Mouse (Mus musculus): Measurements from ENCODE around the gene Olfr1109. TPM values are rescaled to one million over a fixed set of nuclear protein-coding genes. Genes with fewer than 3 reads are reported as not detected.

The Olfr1109 gene
- not detected in 2 replicates for polyA plus RNA-seq (2012; ENCODE audit: insufficient read depth, low replicate concordance)

DNA sequence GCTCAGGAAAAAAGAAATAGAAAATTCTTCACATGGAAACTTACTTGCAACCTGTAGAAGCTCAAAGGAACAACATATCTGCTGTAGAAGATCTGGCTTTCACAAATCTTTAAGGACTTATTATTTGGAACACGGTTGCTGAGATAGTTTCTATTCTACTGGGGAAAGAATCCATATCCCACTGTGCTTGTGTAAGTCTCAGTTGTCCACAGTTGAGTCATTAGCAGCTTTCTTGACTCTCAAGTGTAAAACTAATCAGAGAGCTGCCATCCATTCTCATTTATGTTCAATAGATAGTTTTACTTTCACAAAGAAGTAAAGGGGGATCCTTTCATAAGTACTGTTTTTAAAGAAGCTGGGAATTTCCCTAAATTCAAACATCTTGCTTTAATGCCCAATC, at the start of gene Olfr1109:
Gene Olfr1109, minus strand, starts transcription at position 101 of the 400 bp plus-strand sequence.
- Histone ChIP-seq H3K36me3 (replicated peaks; ENCODE audit: low read length) (no peaks in the 10 kb centered on the region), H3K9me3 (no peaks in the 10 kb centered on the region), H3K4me1 (no peaks in the 10 kb centered on the region), H3K4me3 (replicated peaks) (no peak within 1 kb of the TSS), H3K27me3 (replicated peaks) (no peaks in the 10 kb centered on the region)
- no peak for TF ChIP-seq GATA1 (IDR thresholded peaks at IDR 0.05; ENCODE audit: borderline replicate concordance, low read length)
- no peak for TF ChIP-seq FLI1 (IDR thresholded peaks at IDR 0.05; ENCODE audit: low read length)

- Histone ChIP-seq H3K9me3 (no peaks in the 10 kb centered on the region), H3K27me3 (replicated peaks) (no peaks in the 10 kb centered on the region), H3K36me3 (replicated peaks; ENCODE audit: low read length) (no peaks in the 10 kb centered on the region), H3K4me3 (replicated peaks) (no peak within 1 kb of the TSS), H3K4me1 (no peaks in the 10 kb centered on the region)
- TF ChIP-seq GATA1 (IDR thresholded peaks at IDR 0.05; ENCODE audit: borderline replicate concordance, low read length) (no peak), FLI1 (IDR thresholded peaks at IDR 0.05; ENCODE audit: low read length) (no peak)
Measured at GRCm38 (mm10) chr2:87140200-87140599, 44.4 kb upstream of the Olfr1109 start, which contains the start of gene Olfr1110. TSS of gene Olfr1110 (minus strand) at chr2:87140300.

DNA sequence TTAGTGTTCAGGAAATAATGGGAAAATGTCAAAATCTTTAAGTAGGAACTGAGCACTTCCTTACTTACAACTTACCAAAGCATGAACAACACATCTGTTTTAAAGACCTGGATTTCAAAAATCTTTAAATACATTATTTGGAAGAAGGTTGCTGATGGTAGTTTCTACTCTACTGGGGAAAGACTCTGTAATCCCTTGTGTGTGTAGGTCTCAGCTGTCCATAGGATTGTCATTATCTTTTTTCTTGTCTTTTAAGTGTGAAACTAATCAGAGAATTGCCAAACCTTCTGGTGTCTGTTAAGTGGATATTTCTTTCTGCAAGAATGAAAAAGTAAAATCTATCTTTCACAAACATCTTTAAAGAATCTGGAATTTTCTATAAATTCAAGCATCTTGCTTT, 18.7 kb upstream of the Olfr1109 start, which contains the start of gene Olfr259:
Gene Olfr259, minus strand, starts transcription at position 101 of the 400 bp plus-strand sequence.
- no peaks in the 10 kb centered on the region for H3K36me3 ChIP-seq (replicated peaks; ENCODE audit: low read length)
- no peak for TF ChIP-seq FLI1 (IDR thresholded peaks at IDR 0.05; ENCODE audit: low read length)
- TF ChIP-seq GATA1 (IDR thresholded peaks at IDR 0.05; ENCODE audit: borderline replicate concordance, low read length) = no peak
- H3K9me3 ChIP-seq = no peaks in the 10 kb centered on the region
- H3K27me3 ChIP-seq (replicated peaks) = no peaks in the 10 kb centered on the region
- no peaks in the 10 kb centered on the region for H3K4me1 ChIP-seq
- no peak within 1 kb of the TSS for H3K4me3 ChIP-seq (replicated peaks)

DNA sequence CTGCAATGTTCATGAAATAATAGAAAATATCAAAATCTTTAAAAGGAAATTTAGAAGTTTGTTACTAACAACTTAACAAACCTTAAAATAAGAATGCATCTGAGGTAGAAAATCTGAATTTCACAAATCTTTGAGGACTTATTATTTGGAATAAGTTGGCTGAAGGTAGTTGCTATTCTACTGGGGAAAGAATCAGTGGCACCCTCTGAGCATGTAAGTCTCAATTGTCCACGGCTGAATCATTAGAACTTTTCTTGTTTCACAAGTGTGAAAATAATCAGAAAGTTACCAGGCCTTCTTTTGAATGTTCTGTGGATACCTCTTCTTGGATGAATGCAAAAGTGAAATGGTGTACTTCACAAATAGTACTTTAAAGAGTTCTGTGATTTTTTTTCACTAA, 20.1 kb downstream of the Olfr1109 start, which contains the start of gene Olfr1107:
Gene Olfr1107, minus strand, starts transcription at position 101 of the 400 bp plus-strand sequence.
- no peak for TF ChIP-seq GATA1 (IDR thresholded peaks at IDR 0.05; ENCODE audit: borderline replicate concordance, low read length)
- TF ChIP-seq FLI1 (IDR thresholded peaks at IDR 0.05; ENCODE audit: low read length) = no peak
- Histone ChIP-seq H3K27me3 (replicated peaks) (no peaks in the 10 kb centered on the region), H3K36me3 (replicated peaks; ENCODE audit: low read length) (no peaks in the 10 kb centered on the region), H3K4me3 (replicated peaks) (no peak within 1 kb of the TSS), H3K4me1 (no peaks in the 10 kb centered on the region), H3K9me3 (no peaks in the 10 kb centered on the region)

GRCm38 (mm10) chr2:87052173-87052572, 43.6 kb downstream of the Olfr1109 start, which contains the start of gene Olfr1106:
TSS of gene Olfr1106 (minus strand) at chr2:87052273.
- Histone ChIP-seq H3K27me3 (replicated peaks) (no peaks in the 10 kb centered on the region), H3K4me3 (replicated peaks) (no peak within 1 kb of the TSS), H3K9me3 (no peaks in the 10 kb centered on the region), H3K4me1 (no peaks in the 10 kb centered on the region), H3K36me3 (replicated peaks; ENCODE audit: low read length) (no peaks in the 10 kb centered on the region)
- TF ChIP-seq FLI1 (IDR thresholded peaks at IDR 0.05; ENCODE audit: low read length) (no peak), GATA1 (IDR thresholded peaks at IDR 0.05; ENCODE audit: borderline replicate concordance, low read length) (no peak)

Other genes with a start within 250 kb of the Olfr1109 start
- 4.0 TPM in 1 of 2 replicates, not detected in the other for gene Olfr1095, start 244.3 kb downstream of the Olfr1109 start, polyA plus RNA-seq (2012; ENCODE audit: insufficient read depth, low replicate concordance)
- gene Gm13723, start 221.2 kb downstream of the Olfr1109 start, polyA plus RNA-seq (2012; ENCODE audit: insufficient read depth, low replicate concordance) = not detected in 2 replicates
- not detected in 2 replicates for gene Olfr1097, start 203.8 kb downstream of the Olfr1109 start, polyA plus RNA-seq (2012; ENCODE audit: insufficient read depth, low replicate concordance)
- gene Olfr1098, start 171.5 kb downstream of the Olfr1109 start, polyA plus RNA-seq (2012; ENCODE audit: insufficient read depth, low replicate concordance) = not detected in 2 replicates
- not detected in 2 replicates for gene Olfr1099, start 135.3 kb downstream of the Olfr1109 start, polyA plus RNA-seq (2012; ENCODE audit: insufficient read depth, low replicate concordance)
- gene Olfr1100, start 116.1 kb downstream of the Olfr1109 start, polyA plus RNA-seq (2012; ENCODE audit: insufficient read depth, low replicate concordance) = not detected in 2 replicates
- gene Olfr1101, start 104.8 kb downstream of the Olfr1109 start, polyA plus RNA-seq (2012; ENCODE audit: insufficient read depth, low replicate concordance) = not detected in 2 replicates
- not detected in 2 replicates for gene Olfr1102, start 97.6 kb downstream of the Olfr1109 start, polyA plus RNA-seq (2012; ENCODE audit: insufficient read depth, low replicate concordance)
- gene Olfr1104, start 68.9 kb downstream of the Olfr1109 start, polyA plus RNA-seq (2012; ENCODE audit: insufficient read depth, low replicate concordance) = not detected in 2 replicates
- 0.02 TPM in 1 of 2 replicates, not detected in the other for gene Olfr1105, start 59.5 kb downstream of the Olfr1109 start, polyA plus RNA-seq (2012; ENCODE audit: insufficient read depth, low replicate concordance)
- gene Olfr1106, start 43.7 kb downstream of the Olfr1109 start, polyA plus RNA-seq (2012; ENCODE audit: insufficient read depth, low replicate concordance) = not detected in 2 replicates
- not detected in 2 replicates for gene Olfr1107, start 20.2 kb downstream of the Olfr1109 start, polyA plus RNA-seq (2012; ENCODE audit: insufficient read depth, low replicate concordance)
- gene Olfr259, start 18.6 kb upstream of the Olfr1109 start, polyA plus RNA-seq (2012; ENCODE audit: insufficient read depth, low replicate concordance) = not detected in 2 replicates
- not detected in 2 replicates for gene Olfr1110, start 44.3 kb upstream of the Olfr1109 start, polyA plus RNA-seq (2012; ENCODE audit: insufficient read depth, low replicate concordance)
- not detected in 2 replicates for gene Olfr1111, start 56.6 kb upstream of the Olfr1109 start, polyA plus RNA-seq (2012; ENCODE audit: insufficient read depth, low replicate concordance)
- not detected in 2 replicates for gene Olfr1112, start 91.8 kb upstream of the Olfr1109 start, polyA plus RNA-seq (2012; ENCODE audit: insufficient read depth, low replicate concordance)
- gene Olfr1113, start 113.0 kb upstream of the Olfr1109 start, polyA plus RNA-seq (2012; ENCODE audit: insufficient read depth, low replicate concordance) = not detected in 2 replicates
- not detected in 2 replicates for gene Olfr1115, start 152.0 kb upstream of the Olfr1109 start, polyA plus RNA-seq (2012; ENCODE audit: insufficient read depth, low replicate concordance)
- gene Olfr1116, start 171.5 kb upstream of the Olfr1109 start, polyA plus RNA-seq (2012; ENCODE audit: insufficient read depth, low replicate concordance) = not detected in 2 replicates
- 0.43 TPM in 1 of 2 replicates, not detected in the other for gene Olfr1118, start 211.6 kb upstream of the Olfr1109 start, polyA plus RNA-seq (2012; ENCODE audit: insufficient read depth, low replicate concordance)

Data from megakaryocyte, embryonic 14.5 days (primary cell).